Mouse (Mus musculus): ENCODE data around the gene Arhgap10.

DNA sequence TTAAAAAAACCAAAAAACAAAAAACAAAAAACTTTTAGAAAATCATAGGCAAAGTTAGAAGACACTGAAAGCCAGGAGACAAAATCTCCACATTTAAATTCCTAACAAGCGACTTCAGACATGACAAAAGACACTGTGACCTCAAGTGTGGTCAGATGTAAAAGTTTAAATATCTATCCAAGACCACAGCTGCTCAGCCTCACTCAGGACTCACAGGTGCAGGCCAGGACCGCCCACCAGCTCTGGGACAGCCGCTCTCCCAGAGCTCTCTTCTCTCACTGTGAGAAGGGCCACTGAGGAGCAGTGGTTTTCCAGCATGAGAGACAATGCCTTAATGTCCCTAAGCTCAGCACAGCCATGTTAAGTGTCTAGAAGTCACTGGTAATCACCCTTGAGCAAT lies 7.3 kb downstream of the Arhgap10 start:
- TF ChIP-seq CTCF (IDR thresholded peaks at IDR 0.05; ENCODE audit: low read depth) = no peak
- no peak for TF ChIP-seq EP300 (IDR thresholded peaks at IDR 0.05; ENCODE audit: low read depth)

All from heart, postnatal 0 days (tissue).